Mouse (Mus musculus): ENCODE measurements around the gene Abcc2.

DNA sequence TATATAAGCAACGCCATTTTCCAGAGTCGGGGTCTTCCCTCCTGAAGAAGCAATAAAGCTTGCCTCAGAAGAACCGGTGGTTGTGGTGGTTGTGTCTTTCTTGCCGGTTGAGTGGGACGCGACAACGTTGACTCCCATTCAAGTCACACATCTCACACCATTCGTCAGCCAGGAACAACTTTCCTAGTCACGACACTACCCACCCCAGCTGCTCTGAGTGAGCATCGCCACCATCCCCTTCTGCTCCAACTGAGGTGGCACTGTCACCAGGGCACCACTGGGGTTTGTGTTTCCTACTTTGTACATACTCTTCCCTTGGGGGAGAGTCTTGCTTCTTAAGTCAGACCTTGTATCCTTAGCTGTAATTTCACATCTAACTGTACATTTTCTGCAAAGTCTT is 43.6 kb upstream of the Abcc2 start:
- TF ChIP-seq CTCF (IDR thresholded peaks at IDR 0.05; ENCODE audit: low read depth), result no peak
- no peak for TF ChIP-seq EP300 (IDR thresholded peaks at IDR 0.05; ENCODE audit: low read depth)

Data from liver, embryonic 14.5 days (tissue).